Mouse (Mus musculus) left cerebral cortex, adult 2 months (tissue): ENCODE measurements around the gene Ankrd50. TPM values are rescaled to one million over a fixed set of nuclear protein-coding genes. Genes with fewer than 3 reads are reported as not detected.

Source experiments
- DNase-seq, 2 experiments: peaks; one replicate each; pipeline ENCODE4 v3.0.0; 2021 to 2022; ENCODE audit warnings: low spot score in 2 of 2, mixed read lengths in 1 of 2; ENCODE audit errors: extremely low spot score in 1 of 2
- H3K27ac ChIP-seq: fragments of 200-600 bp; 2 replicates; pipeline ENCODE4 v1.8.1; 2022
- H3K4me3 ChIP-seq: fragments of 200-600 bp; 2 replicates; pipeline ENCODE4 v1.8.1; 2022
- CTCF ChIP-seq: fragments of 200-600 bp; IDR thresholded peaks from 2 replicates; pipeline ENCODE4 v1.8.1; 2022; ENCODE audit warnings: antibody characterized with exemption, mild to moderate bottlenecking, moderate library complexity
- intact Hi-C: fragments of 180-260 bp; cut with DNase I; formaldehyde crosslinking; loops from one replicate; pipeline ENCODE4 v1.15.1; 2025
- long read RNA-seq, 2 experiments: library from polyadenylated mRNA; stranded (forward); transcript quantifications; one replicate each; pipeline ENCODE4 v2.0.0; 2021; ENCODE audit warnings: borderline mapping rate in 2 of 2
- total RNA-seq, 2 experiments: library from RNA; stranded (reverse); gene quantifications; 2 replicates each; pipeline ENCODE4 v1.2.3; 2021

The Ankrd50 gene
- total RNA-seq = 10 to 100 TPM; 83.7 to 88.0 TPM
- long read RNA-seq, experiment 1, full-length matches to known transcripts = 20 of 64 reads
- long read RNA-seq, experiment 1, partial matches to known transcripts = 2 of 64 reads
- long read RNA-seq, experiment 1, other reads (novel, unspliced or antisense) = 42 of 64 reads
- long read RNA-seq, experiment 2, full-length matches to known transcripts = 12 of 52 reads
- long read RNA-seq, experiment 2, partial matches to known transcripts = 1 of 52 reads
- long read RNA-seq, experiment 2, other reads (novel, unspliced or antisense) = 39 of 52 reads

- H3K27ac ChIP-seq = peak within 1 kb of the TSS; percentile 94
- TF ChIP-seq CTCF = peak; percentile 12; the same call in 1 of the 2 replicates
- intact Hi-C loops = loop anchor here (5.0 kb wide), 3 partner anchors 133 to 363 kb away; no protein-coding TSS in a partner anchor
- H3K4me3 ChIP-seq = peak within 1 kb of the TSS; percentile 84
- peak; percentile 97 to 98 for DNase-seq
Measured at GRCm38 (mm10) chr3:38484191-38485106, at the start of gene Ankrd50. TSS of gene Ankrd50 (minus strand) at chr3:38484844.

- no peak for DNase-seq
- Histone ChIP-seq H3K4me3 (no peak overlapping the region), H3K27ac (no peak overlapping the region)
- no peak for TF ChIP-seq CTCF
- intact Hi-C loops = no loop called here
Measured at GRCm38 (mm10) chr3:38534245-38534644, 49.6 kb upstream of the Ankrd50 start.

- DNase-seq = no peak
- H3K27ac ChIP-seq = no peak overlapping the region
- no peak for TF ChIP-seq CTCF
- intact Hi-C loops = no loop called here
- H3K4me3 ChIP-seq = no peak overlapping the region
Measured at GRCm38 (mm10) chr3:38520426-38520825, 35.8 kb upstream of the Ankrd50 start.

GRCm38 (mm10) chr3:38519971-38520370 lies 35.3 kb upstream of the Ankrd50 start:
- no peak for TF ChIP-seq CTCF
- Histone ChIP-seq H3K27ac (no peak overlapping the region), H3K4me3 (no peak overlapping the region)
- DNase-seq = no peak
- intact Hi-C loops = no loop called here

GRCm38 (mm10) chr3:38503606-38504005 lies 19.0 kb upstream of the Ankrd50 start:
- TF ChIP-seq CTCF = no peak
- no peak overlapping the region for H3K4me3 ChIP-seq

GRCm38 (mm10) chr3:38502156-38502555 lies 17.5 kb upstream of the Ankrd50 start:
- no peak for TF ChIP-seq CTCF
- Histone ChIP-seq H3K4me3 (no peak overlapping the region), H3K27ac (no peak overlapping the region)
- DNase-seq = no peak
- intact Hi-C loops = no loop called here

More at GRCm38 (mm10) chr3:38503606-38504005, 19.0 kb upstream of the Ankrd50 start:
- intact Hi-C loops = no loop called here
- DNase-seq = no peak
- H3K27ac ChIP-seq = no peak overlapping the region

- no peak overlapping the region for H3K4me3 ChIP-seq
Measured at GRCm38 (mm10) chr3:38501739-38502138, 17.1 kb upstream of the Ankrd50 start.

GRCm38 (mm10) chr3:38501316-38501715 lies 16.7 kb upstream of the Ankrd50 start:
- intact Hi-C loops = no loop called here
- Histone ChIP-seq H3K4me3 (no peak overlapping the region), H3K27ac (no peak overlapping the region)
- DNase-seq = no peak
- TF ChIP-seq CTCF = no peak

More at GRCm38 (mm10) chr3:38501739-38502138, 17.1 kb upstream of the Ankrd50 start:
- H3K27ac ChIP-seq = no peak overlapping the region
- intact Hi-C loops = no loop called here
- DNase-seq = no peak
- no peak for TF ChIP-seq CTCF

GRCm38 (mm10) chr3:38498561-38498960 lies 13.9 kb upstream of the Ankrd50 start:
- TF ChIP-seq CTCF = no peak
- Histone ChIP-seq H3K27ac (no peak overlapping the region), H3K4me3 (no peak overlapping the region)
- DNase-seq = no peak
- intact Hi-C loops = no loop called here

- no peak for TF ChIP-seq CTCF
- Histone ChIP-seq H3K4me3 (no peak overlapping the region), H3K27ac (no peak overlapping the region)
- DNase-seq = no peak
- intact Hi-C loops = no loop called here
Measured at GRCm38 (mm10) chr3:38496795-38497385, 12.2 kb upstream of the Ankrd50 start.

- DNase-seq = no peak
- intact Hi-C loops = no loop called here
- TF ChIP-seq CTCF = no peak
- no peak overlapping the region for H3K4me3 ChIP-seq
- no peak overlapping the region for H3K27ac ChIP-seq
Measured at GRCm38 (mm10) chr3:38491702-38492101, 7.1 kb upstream of the Ankrd50 start.

GRCm38 (mm10) chr3:38491236-38491635 lies 6.6 kb upstream of the Ankrd50 start:
- Histone ChIP-seq H3K4me3 (no peak overlapping the region), H3K27ac (no peak overlapping the region)
- DNase-seq = no peak
- intact Hi-C loops = no loop called here
- no peak for TF ChIP-seq CTCF
